Mouse (Mus musculus): ENCODE measurements at regions not wholly inside any gene's neighbourhood (a gene's known extent, or its start where the extent isn't known, plus 50 kb on each side); places are given as distances from the start of the nearest gene placed in this dataset.

GRCm38 (mm10) chr5:43350987-43351386 is 118.0 kb downstream of the Cpeb2 start:
- DNase-seq (ENCODE audit: extremely low read depth): no peak
- Histone ChIP-seq H3K9ac (ENCODE audit: insufficient read depth, low read depth) (no peak overlapping the region), H3K79me2 (replicated peaks; ENCODE audit: control insufficient read depth, extremely low read depth, insufficient read depth, poor library complexity, severe bottlenecking) (no peaks in the 10 kb centered on the region), H3K27ac (ENCODE audit: insufficient read depth, low read depth) (no peak overlapping the region), H3K9me3 (replicated peaks; ENCODE audit: low read length) (no peaks in the 10 kb centered on the region), H3K4me2 (ENCODE audit: insufficient read depth, low read depth, poor library complexity, severe bottlenecking) (no peak overlapping the region), H3K4me1 (ENCODE audit: control insufficient read depth in 1 of 2, insufficient read depth in 2 of 2) (peaks cover 7 to 15% of the 10 kb centered on the region in 2 experiments), H3K27me3 (replicated peaks) (no peaks in the 10 kb centered on the region), H3K36me3 (replicated peaks in 1 of 2; ENCODE audit: control insufficient read depth in 1 of 2, insufficient read depth in 1 of 2, low read length in 1 of 2) (no peaks in the 10 kb centered on the region), H3K4me3 (replicated peaks in 1 of 3; ENCODE audit: low read depth in 2 of 3, low read length in 2 of 3, poor library complexity in 1 of 3) (no peak overlapping the region)
- in situ Hi-C loops (cut with MboI; ENCODE audit: low pct_ligation_motif_present, low pct_unique_long_range_greater_than_20kb, low sequenced_read_pairs): loop anchor here (25.0 kb wide), 3 partner anchors 114 to 1464 kb away; partner anchors contain the start of gene Cpeb2
- dilution Hi-C loops (cut with MboI; ENCODE audit: extremely low pct_ligation_motif_present, extremely low pct_unique_long_range_greater_than_20kb, low sequenced_read_pairs): no loop called here
- TF ChIP-seq MAFK (IDR thresholded peaks at IDR 0.05; ENCODE audit: insufficient replicate concordance, low read length): no peak
- no peak for TF ChIP-seq MAZ (IDR thresholded peaks at IDR 0.05; ENCODE audit: low read depth, low read length)
- TF ChIP-seq ZNF384 (IDR thresholded peaks at IDR 0.05; ENCODE audit: low read depth, low read length): no peak
- TF ChIP-seq HCFC1 (IDR thresholded peaks at IDR 0.05; ENCODE audit: low read depth, low read length): no peak
- TF ChIP-seq BHLHE40 (IDR thresholded peaks at IDR 0.05; ENCODE audit: low read depth, low read length): no peak
- TF ChIP-seq NELFE (IDR thresholded peaks at IDR 0.05; ENCODE audit: low read depth, low read length): no peak
- no peak for TF ChIP-seq POLR2A (IDR thresholded peaks at IDR 0.05; ENCODE audit: low read depth, low read length)
- no peak for TF ChIP-seq MEF2A (IDR thresholded peaks at IDR 0.05; ENCODE audit: borderline replicate concordance, low read depth, low read length)
- TF ChIP-seq PAX5 (IDR thresholded peaks at IDR 0.05; ENCODE audit: low read length): no peak
- no peak for TF ChIP-seq CHD2 (IDR thresholded peaks at IDR 0.05; ENCODE audit: low read length)
- TF ChIP-seq CTCF (conservative IDR thresholded peaks at IDR 0.05 in 1 of 2, IDR thresholded peaks at IDR 0.05 in 1 of 2; ENCODE audit: low read depth in 2 of 2, low read length in 2 of 2): no peak
- no peak for TF ChIP-seq MYC (IDR thresholded peaks at IDR 0.05; ENCODE audit: low read depth, low read length)
- TF ChIP-seq MXI1 (IDR thresholded peaks at IDR 0.05; ENCODE audit: low read depth, low read length): no peak
- no peak for TF ChIP-seq ZC3H11A (IDR thresholded peaks at IDR 0.05; ENCODE audit: low read depth, low read length)
- no peak for TF ChIP-seq NRF1 (IDR thresholded peaks at IDR 0.05; ENCODE audit: low read depth, low read length)

- H3K9me3 ChIP-seq (replicated peaks; ENCODE audit: low read length): no peaks in the 10 kb centered on the region
- dilution Hi-C loops (cut with MboI; ENCODE audit: extremely low pct_ligation_motif_present, extremely low pct_unique_long_range_greater_than_20kb, low sequenced_read_pairs) (no loop called here), in situ Hi-C loops (cut with MboI; ENCODE audit: low pct_ligation_motif_present, low pct_unique_long_range_greater_than_20kb, low sequenced_read_pairs) (loop anchor here (25.0 kb wide), 3 partner anchors 116 to 1466 kb away; partner anchors contain the start of gene Cpeb2)
- H3K27ac ChIP-seq (ENCODE audit: insufficient read depth, low read depth): no peak overlapping the region
- no peaks in the 10 kb centered on the region for H3K36me3 ChIP-seq (replicated peaks in 1 of 2; ENCODE audit: control insufficient read depth in 1 of 2, insufficient read depth in 1 of 2, low read length in 1 of 2)
- no peak overlapping the region for H3K4me3 ChIP-seq (replicated peaks in 1 of 3; ENCODE audit: low read depth in 2 of 3, low read length in 2 of 3, poor library complexity in 1 of 3)
- H3K27me3 ChIP-seq (replicated peaks): no peaks in the 10 kb centered on the region
- TF ChIP-seq GABPA (IDR thresholded peaks at IDR 0.05; ENCODE audit: insufficient replicate concordance, low read depth, low read length): no peak
- TF ChIP-seq E2F4 (IDR thresholded peaks at IDR 0.05; ENCODE audit: insufficient replicate concordance, low read depth, low read length): no peak
- TF ChIP-seq RAD21 (IDR thresholded peaks at IDR 0.05; ENCODE audit: low read depth, low read length): no peak
- TF ChIP-seq ZC3H11A (IDR thresholded peaks at IDR 0.05; ENCODE audit: low read depth, low read length): no peak
- no peak for TF ChIP-seq MAX (IDR thresholded peaks at IDR 0.05; ENCODE audit: low read length)
- TF ChIP-seq RCOR1 (conservative IDR thresholded peaks at IDR 0.05; ENCODE audit: low read depth, low read length): no peak
- TF ChIP-seq IRF4 (IDR thresholded peaks at IDR 0.05; ENCODE audit: low read depth, low read length): no peak
- no peak for TF ChIP-seq MAZ (IDR thresholded peaks at IDR 0.05; ENCODE audit: low read depth, low read length)
- no peak for TF ChIP-seq CTCF (conservative IDR thresholded peaks at IDR 0.05 in 1 of 2, IDR thresholded peaks at IDR 0.05 in 1 of 2; ENCODE audit: low read depth in 2 of 2, low read length in 2 of 2)
- no peak for TF ChIP-seq NRF1 (IDR thresholded peaks at IDR 0.05; ENCODE audit: low read depth, low read length)
- TF ChIP-seq MYC (IDR thresholded peaks at IDR 0.05; ENCODE audit: low read depth, low read length): no peak
- no peak for TF ChIP-seq TCF12 (IDR thresholded peaks at IDR 0.05; ENCODE audit: low read depth, low read length)
- TF ChIP-seq PAX5 (IDR thresholded peaks at IDR 0.05; ENCODE audit: low read length): no peak
- TF ChIP-seq POLR2A (IDR thresholded peaks at IDR 0.05; ENCODE audit: low read depth, low read length): no peak
- no peak for TF ChIP-seq ETS1 (conservative IDR thresholded peaks at IDR 0.05; ENCODE audit: low read depth, low read length)
- TF ChIP-seq KAT2A (IDR thresholded peaks at IDR 0.05; ENCODE audit: insufficient replicate concordance, low read length): no peak
- no peak for TF ChIP-seq ZKSCAN1 (IDR thresholded peaks at IDR 0.05; ENCODE audit: borderline replicate concordance, low read depth, low read length)
- TF ChIP-seq BHLHE40 (IDR thresholded peaks at IDR 0.05; ENCODE audit: low read depth, low read length): no peak
- TF ChIP-seq JUND (conservative IDR thresholded peaks at IDR 0.05; ENCODE audit: low read depth, low read length): no peak
- H3K4me1 ChIP-seq (ENCODE audit: control insufficient read depth in 1 of 2, insufficient read depth in 2 of 2): peaks cover 8 to 18% of the 10 kb centered on the region in 2 experiments
- no peak overlapping the region for H3K9ac ChIP-seq (ENCODE audit: insufficient read depth, low read depth)
- no peak for DNase-seq (ENCODE audit: extremely low read depth)
- no peaks in the 10 kb centered on the region for H3K79me2 ChIP-seq (replicated peaks; ENCODE audit: control insufficient read depth, extremely low read depth, insufficient read depth, poor library complexity, severe bottlenecking)
- H3K4me2 ChIP-seq (ENCODE audit: insufficient read depth, low read depth, poor library complexity, severe bottlenecking): no peak overlapping the region
Observed at GRCm38 (mm10) chr5:43353021-43353990, 120.3 kb downstream of the Cpeb2 start.
